Mouse (Mus musculus) liver, adult 2 months (tissue): ENCODE data around the gene 4930539E08Rik.

Experiments
- CTCF ChIP-seq: fragments of 200-500 bp; IDR thresholded peaks from 2 replicates; pipeline ENCODE4 v1.5.1; 2011; ENCODE audit warnings: low read depth, low read length, control low read depth
- POLR2A ChIP-seq: fragments of 200-500 bp; IDR thresholded peaks from 2 replicates; pipeline ENCODE4 v1.6.1; 2011; ENCODE audit warnings: low read length, control low read depth; ENCODE audit not compliant: insufficient read depth; ENCODE audit errors: extremely low read depth

DNA sequence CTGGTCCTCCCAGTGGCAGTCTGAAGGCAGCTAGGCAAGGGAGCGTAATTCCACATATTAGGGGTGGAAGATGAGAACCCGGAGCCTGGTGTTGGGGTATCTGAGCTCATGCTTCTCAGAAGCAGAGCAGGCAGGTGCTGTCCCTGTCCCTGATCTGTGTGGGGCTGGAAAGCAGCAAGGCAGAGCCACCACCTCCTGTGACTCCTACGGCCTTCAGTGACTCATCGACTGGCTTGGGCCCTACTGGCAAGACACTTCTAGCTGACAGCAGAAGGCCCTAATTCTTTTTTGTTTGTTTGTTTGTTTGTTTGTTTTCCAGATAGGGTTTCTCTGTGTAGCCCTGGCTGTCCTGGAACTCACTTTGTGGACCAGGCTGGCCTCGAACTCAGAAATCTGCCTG is 64.6 kb downstream of the 4930539E08Rik start:
- TF ChIP-seq POLR2A: no peak
- no peak for TF ChIP-seq CTCF
